Mouse (Mus musculus) lung, embryonic 14.5 days (tissue): ENCODE data around the gene Asb7. TPM values are rescaled to one million over a fixed set of nuclear protein-coding genes. Genes with fewer than 3 reads are reported as not detected.
A peak's percentile ranks its signal among the peaks of the same experiment; 100 is the strongest.

ENCODE experiments used
- ATAC-seq: fragments of 200-750 bp; cut with Nextera tagmentation; 2 replicates; pipeline ENCODE4 v1.8.0; 2017; ENCODE audit warnings: mild to moderate bottlenecking, moderate TSS enrichment, moderate library complexity; ENCODE audit not compliant: insufficient read depth
- DNase-seq: peaks from one replicate; pipeline ENCODE4 v3.0.0-alpha.2; 2015
- H3K27ac ChIP-seq: fragments of 300-500 bp; sonication (generic); 2 replicates; pipeline ENCODE4 v1.5.1; 2014; ENCODE audit warnings: low read depth, mild to moderate bottlenecking, moderate library complexity
- H3K27me3 ChIP-seq: fragments of 300-500 bp; sonication (generic); 2 replicates; pipeline ENCODE4 v1.6.1; 2014; ENCODE audit warnings: low read length, control low read depth; ENCODE audit not compliant: insufficient read depth
- H3K36me3 ChIP-seq: fragments of 300-500 bp; sonication (generic); 2 replicates; pipeline ENCODE4 v1.6.1; 2014; ENCODE audit warnings: control low read depth; ENCODE audit not compliant: insufficient read depth
- H3K4me1 ChIP-seq: fragments of 300-500 bp; sonication (generic); 2 replicates; pipeline ENCODE4 v1.6.1; 2014; ENCODE audit warnings: antibody characterized with exemption, control low read depth; ENCODE audit not compliant: insufficient read depth
- H3K4me2 ChIP-seq: fragments of 300-500 bp; sonication (generic); 2 replicates; pipeline ENCODE4 v1.6.1; 2014; ENCODE audit warnings: mild to moderate bottlenecking
- H3K4me3 ChIP-seq: fragments of 300-500 bp; sonication (generic); 2 replicates; pipeline ENCODE4 v1.5.1; 2014; ENCODE audit warnings: low read depth, low read length
- H3K9ac ChIP-seq: fragments of 300-500 bp; sonication (generic); 2 replicates; pipeline ENCODE4 v1.6.1; 2014
- H3K9me3 ChIP-seq: fragments of 300-500 bp; sonication (generic); 2 replicates; pipeline ENCODE4 v1.6.1; 2016; ENCODE audit warnings: low read depth, low read length, control low read depth
- CTCF ChIP-seq: IDR thresholded peaks from 2 replicates; pipeline ENCODE4 v1.5.1; 2016; ENCODE audit warnings: antibody characterized with exemption, low read depth
- WGBS: fragments of 180-500 bp; shearing (Covaris S2); extraction: QIAGEN DNeasy Blood & Tissue Kit; methylation state at CpG from one replicate; pipeline ENCODE4 v1.1.7; 2014; 5-methylcytosine and 5-hydroxymethylcytosine counted together
- polyA plus RNA-seq: library from polyadenylated mRNA; unstranded; fragments of >200 nt; fragmentation: Nextera tagmentation; extraction: Ambion mirVana; gene quantifications from 2 replicates; pipeline ENCODE4 v1.2.1, GENCODE M21; 2014

Asb7 gene
- polyA plus RNA-seq, 1 experiment from 2014 or later: 16.7 TPM

DNA sequence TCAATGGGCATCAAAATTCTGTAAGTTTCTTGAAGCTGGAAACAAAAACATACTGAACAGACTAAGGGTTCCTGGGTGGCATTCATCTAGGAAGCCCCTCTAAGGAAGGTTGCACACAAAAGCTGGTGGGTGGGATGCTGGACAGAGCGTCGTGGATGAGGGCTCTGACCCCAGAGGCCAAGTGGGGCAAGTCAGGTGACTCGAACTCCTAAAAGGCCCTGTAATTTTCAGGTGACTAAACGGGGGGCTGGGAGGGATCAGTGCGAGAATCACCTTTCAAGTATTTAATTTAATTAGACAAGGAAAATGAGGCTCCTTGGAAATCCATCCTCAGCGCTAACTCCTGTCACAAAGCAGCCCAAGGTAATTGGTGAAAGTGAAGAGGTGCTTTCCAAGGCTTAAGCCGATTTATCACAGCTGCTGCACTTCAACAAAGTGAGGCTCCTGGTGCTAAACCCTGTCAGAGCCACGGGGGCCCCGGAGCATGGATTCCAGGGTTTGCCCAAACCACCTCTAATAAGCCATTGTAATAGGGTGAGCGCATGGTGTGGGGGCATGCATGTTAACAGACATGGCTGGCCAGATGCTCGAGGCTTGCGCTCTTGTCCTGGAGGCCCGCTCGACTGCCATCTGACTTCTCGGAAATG, 59.1 kb downstream of the Asb7 start:
- no peak for DNase-seq

DNA sequence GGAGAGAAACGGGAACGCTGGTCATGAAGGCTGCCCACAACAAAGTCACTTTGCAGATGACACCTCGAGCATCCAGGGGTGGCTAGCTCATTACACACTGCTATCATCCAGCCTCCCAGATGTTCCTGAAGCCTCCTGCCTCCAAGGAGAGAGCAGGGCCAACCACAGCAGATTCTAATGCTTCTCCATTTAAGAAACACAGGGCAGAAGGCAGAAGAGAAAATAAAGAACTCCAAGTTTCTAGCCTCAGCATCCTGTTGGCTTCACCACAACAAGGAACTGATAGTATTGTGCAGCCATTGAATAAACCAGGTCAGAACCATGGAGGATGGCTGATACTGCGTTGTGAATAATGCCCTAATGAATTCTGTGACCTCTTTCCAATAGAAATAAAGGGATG, 60.0 kb downstream of the Asb7 start:
- H3K4me1 ChIP-seq: no peaks in the 10 kb centered on the region

More for the DNA sequence above, 59.1 kb downstream of the Asb7 start:
- Histone ChIP-seq H3K9ac (no peak overlapping the region), H3K4me2 (no peak overlapping the region), H3K36me3 (no peaks in the 10 kb centered on the region), H3K27ac (no peak overlapping the region), H3K4me3 (no peak overlapping the region), H3K9me3 (no peaks in the 10 kb centered on the region; the same call in 1 of the 2 replicates), H3K4me1 (no peaks in the 10 kb centered on the region), H3K27me3 (no peaks in the 10 kb centered on the region)
- WGBS: 65% methylated on average over 15 of the region's 15 CpGs
- TF ChIP-seq CTCF: no peak
- no peak for ATAC-seq

DNA sequence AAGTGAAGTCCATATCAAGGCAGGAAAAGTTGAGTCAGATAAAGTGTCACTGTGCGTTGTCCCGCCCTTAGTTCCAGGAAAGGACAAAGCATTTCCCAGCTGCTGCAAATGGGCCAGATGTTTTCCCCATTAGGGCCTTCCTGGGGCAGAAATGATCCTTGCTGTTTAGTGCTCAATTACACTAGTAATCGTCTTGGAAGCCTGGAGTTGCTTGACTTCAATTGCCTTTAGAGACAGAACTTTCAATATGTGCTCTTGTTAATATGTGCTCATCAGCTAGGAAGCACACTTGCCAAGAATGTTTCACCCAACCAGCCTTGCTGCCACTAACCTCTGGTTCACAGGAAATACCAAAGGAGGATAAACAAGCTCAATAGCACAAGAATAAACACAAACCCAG, 66.0 kb downstream of the Asb7 start:
- Histone ChIP-seq H3K27me3 (no peaks in the 10 kb centered on the region), H3K27ac (peak overlapping the region; percentile 64; the same call in 1 of the 2 replicates), H3K9ac (no peak overlapping the region), H3K36me3 (no peaks in the 10 kb centered on the region), H3K4me2 (no peak overlapping the region), H3K4me1 (no peaks in the 10 kb centered on the region), H3K4me3 (no peak overlapping the region), H3K9me3 (no peaks in the 10 kb centered on the region; the same call in 1 of the 2 replicates)
- DNase-seq: peak; percentile 76
- no peak for TF ChIP-seq CTCF
- peak; percentile 76 for ATAC-seq
- WGBS: 33% methylated on average over 3 of the region's 3 CpGs

More for the DNA sequence above, 60.0 kb downstream of the Asb7 start:
- Histone ChIP-seq H3K27ac (no peak overlapping the region), H3K36me3 (no peaks in the 10 kb centered on the region), H3K9ac (no peak overlapping the region), H3K4me3 (no peak overlapping the region), H3K4me2 (no peak overlapping the region), H3K9me3 (no peaks in the 10 kb centered on the region; the same call in 1 of the 2 replicates), H3K27me3 (no peaks in the 10 kb centered on the region)
- WGBS: 71% methylated on average over 4 of the region's 4 CpGs
- ATAC-seq: no peak
- DNase-seq: no peak
- no peak for TF ChIP-seq CTCF

DNA sequence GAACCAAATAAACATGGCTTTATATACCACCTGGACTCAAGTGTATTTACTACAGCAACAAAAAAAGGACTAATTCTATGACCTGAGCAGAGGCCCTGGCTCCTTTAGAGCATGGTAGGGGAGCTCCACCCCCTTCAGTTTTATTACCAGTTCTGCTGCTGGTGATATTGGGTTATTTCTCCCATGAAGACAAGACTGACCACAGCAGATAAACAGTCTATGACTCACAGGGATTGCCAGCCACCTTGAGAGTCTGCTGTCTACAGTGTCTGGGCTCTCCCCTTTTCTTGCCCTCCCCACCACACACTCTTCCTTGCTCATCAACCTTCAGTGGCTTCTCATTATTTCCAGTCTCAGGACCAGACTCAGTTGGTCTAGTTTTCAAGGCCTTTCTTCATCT, 87.5 kb downstream of the Asb7 start:
- H3K27me3 ChIP-seq: no peaks in the 10 kb centered on the region
- no peak overlapping the region for H3K4me3 ChIP-seq
- no peak for ATAC-seq
- peaks cover 4% of the 10 kb centered on the region; the same call in 1 of the 2 replicates for H3K4me1 ChIP-seq
- H3K27ac ChIP-seq: no peak overlapping the region
- H3K9me3 ChIP-seq: no peaks in the 10 kb centered on the region
- TF ChIP-seq CTCF: no peak
- DNase-seq: no peak
- H3K4me2 ChIP-seq: no peak overlapping the region
- H3K36me3 ChIP-seq: no peaks in the 10 kb centered on the region
- no peak overlapping the region for H3K9ac ChIP-seq

DNA sequence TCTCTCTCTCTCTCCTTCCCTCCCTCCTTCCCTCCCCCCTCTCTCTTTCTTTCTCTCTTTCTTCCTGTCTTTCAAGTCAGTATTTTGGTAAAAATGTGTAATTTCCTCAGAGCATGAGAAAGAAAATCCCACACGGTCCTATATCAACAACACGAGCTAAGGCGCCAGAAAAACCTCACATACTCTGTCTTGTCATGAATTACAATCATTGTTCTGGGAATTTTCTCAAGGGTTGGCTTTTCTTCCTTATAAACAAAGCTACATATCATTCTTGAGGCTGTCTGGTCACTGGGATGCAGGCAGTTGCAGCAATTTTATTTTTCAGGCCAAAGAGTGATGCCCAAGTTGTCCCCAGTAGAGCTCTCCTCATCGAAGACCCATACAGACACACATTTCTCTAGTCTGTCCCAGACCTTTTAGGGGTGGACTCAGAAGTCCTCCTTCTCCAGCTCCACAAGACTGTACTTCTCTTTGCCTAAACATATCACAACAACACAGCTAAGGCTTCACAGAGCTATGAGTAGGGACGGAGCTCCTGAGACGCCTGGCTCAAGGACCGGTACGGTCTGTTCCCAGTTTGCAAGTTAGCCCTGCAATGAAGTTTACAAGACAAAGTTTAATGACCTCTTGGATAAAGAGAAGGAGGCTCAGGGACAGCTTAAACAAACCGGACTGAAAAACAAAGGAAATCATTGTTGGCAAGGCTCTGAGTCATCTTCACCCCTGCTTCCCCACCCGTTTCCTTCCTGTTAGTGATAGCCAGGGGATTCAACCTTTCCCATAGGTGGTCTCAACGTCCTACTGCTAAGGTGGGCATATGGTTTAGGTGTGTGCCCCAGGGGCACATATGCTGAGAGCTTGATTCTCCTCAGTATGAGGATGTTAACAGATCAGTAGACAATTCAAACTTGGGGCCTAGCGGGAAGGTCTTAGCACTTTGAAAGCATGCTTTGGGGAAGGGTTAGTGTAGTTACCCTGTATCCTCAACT, 88.5 kb downstream of the Asb7 start:
- TF ChIP-seq CTCF: no peak
- H3K9ac ChIP-seq: no peak overlapping the region
- no peak overlapping the region for H3K4me2 ChIP-seq
- 52% methylated on average over 12 of the region's 12 CpGs for WGBS
- DNase-seq: peak; percentile 57
- peaks cover 4% of the 10 kb centered on the region; the same call in 1 of the 2 replicates for H3K4me1 ChIP-seq
- no peak overlapping the region for H3K4me3 ChIP-seq
- H3K36me3 ChIP-seq: no peaks in the 10 kb centered on the region
- ATAC-seq: no peak
- H3K27ac ChIP-seq: peak overlapping the region; percentile 56
- H3K9me3 ChIP-seq: no peaks in the 10 kb centered on the region
- no peaks in the 10 kb centered on the region for H3K27me3 ChIP-seq

DNA sequence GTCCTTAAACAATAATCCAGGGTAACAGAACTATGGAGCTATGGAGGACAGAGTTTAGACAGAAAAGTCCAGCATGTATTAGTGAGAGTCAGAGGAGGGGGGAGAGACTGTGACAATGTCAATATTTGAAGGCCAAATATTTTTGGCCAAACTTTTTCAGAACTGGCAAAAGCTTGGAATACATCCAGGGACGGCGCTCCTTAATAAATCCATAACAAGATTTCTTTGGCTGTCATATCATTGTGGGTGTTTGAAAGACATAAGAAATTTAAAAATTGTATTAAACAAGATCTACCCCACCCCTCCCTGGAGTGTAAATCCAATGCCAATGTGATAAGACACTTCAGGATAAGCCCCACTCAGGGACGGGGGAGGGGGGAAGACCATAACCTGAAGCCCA, 89.3 kb downstream of the Asb7 start:
- Histone ChIP-seq H3K4me3 (no peak overlapping the region), H3K36me3 (no peaks in the 10 kb centered on the region), H3K9me3 (no peaks in the 10 kb centered on the region), H3K27ac (no peak overlapping the region), H3K4me1 (peaks cover 4% of the 10 kb centered on the region; the same call in 1 of the 2 replicates), H3K9ac (no peak overlapping the region), H3K4me2 (no peak overlapping the region), H3K27me3 (no peaks in the 10 kb centered on the region)
- DNase-seq (peak; percentile 55), ATAC-seq (peak; percentile 31; the same call in 1 of the 2 replicates)
- no peak for TF ChIP-seq CTCF
- WGBS: 53% methylated on average over 3 of the region's 3 CpGs

DNA sequence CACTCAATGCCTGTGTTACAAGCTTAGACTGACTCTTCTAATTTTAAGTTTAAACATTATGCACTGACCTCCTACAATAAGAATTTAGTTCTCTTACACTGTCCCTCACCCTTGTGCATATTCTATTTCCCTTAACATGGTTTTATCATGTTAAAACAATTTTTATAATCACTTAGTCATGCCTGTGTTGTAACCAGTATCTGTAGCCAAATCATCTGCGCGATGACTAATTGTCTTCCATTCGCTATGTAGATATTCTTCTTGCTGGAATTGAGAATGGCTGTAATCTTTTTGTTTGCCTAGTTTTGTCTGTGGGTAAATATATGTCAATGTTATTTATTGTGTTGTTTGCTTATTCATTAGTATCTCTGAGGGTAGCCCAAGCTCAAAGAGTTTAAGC, 91.5 kb downstream of the Asb7 start:
- 96% methylated on average over 3 of the region's 3 CpGs for WGBS
- no peak for TF ChIP-seq CTCF
- Histone ChIP-seq H3K27me3 (no peaks in the 10 kb centered on the region), H3K9me3 (no peaks in the 10 kb centered on the region), H3K36me3 (no peaks in the 10 kb centered on the region), H3K4me2 (no peak overlapping the region), H3K9ac (no peak overlapping the region), H3K27ac (no peak overlapping the region), H3K4me1 (peaks cover 4% of the 10 kb centered on the region; the same call in 1 of the 2 replicates), H3K4me3 (no peak overlapping the region)
- no peak for ATAC-seq
- no peak for DNase-seq

Other genes with a start within 250 kb of the Asb7 start
- 25.9 and 26.7 TPM in 2 replicates for gene Lins1, start 293 bp upstream of the Asb7 start, polyA plus RNA-seq
- gene Cers3, start 53.9 kb upstream of the Asb7 start, polyA plus RNA-seq: 4.0 and 4.6 TPM in 2 replicates
- 10.5 and 11.6 TPM in 2 replicates for gene Adamts17, start 150.1 kb upstream of the Asb7 start, polyA plus RNA-seq